Mouse (Mus musculus) lung, embryonic 14.5 days (tissue): Measurements from ENCODE around the gene Slc22a16. TPM values are rescaled to one million over a fixed set of nuclear protein-coding genes. Genes with fewer than 3 reads are reported as not detected.

Experiments used
- ATAC-seq: fragments of 200-750 bp; cut with Nextera tagmentation; 2 replicates; pipeline ENCODE4 v1.8.0; 2017; ENCODE audit warnings: mild to moderate bottlenecking, moderate TSS enrichment, moderate library complexity; ENCODE audit not compliant: insufficient read depth
- DNase-seq: peaks from one replicate; pipeline ENCODE4 v3.0.0-alpha.2; 2015
- H3K27ac ChIP-seq: fragments of 300-500 bp; sonication (generic); 2 replicates; pipeline ENCODE4 v1.5.1; 2014; ENCODE audit warnings: low read depth, mild to moderate bottlenecking, moderate library complexity
- H3K27me3 ChIP-seq: fragments of 300-500 bp; sonication (generic); 2 replicates; pipeline ENCODE4 v1.6.1; 2014; ENCODE audit warnings: low read length, control low read depth; ENCODE audit not compliant: insufficient read depth
- H3K36me3 ChIP-seq: fragments of 300-500 bp; sonication (generic); 2 replicates; pipeline ENCODE4 v1.6.1; 2014; ENCODE audit warnings: control low read depth; ENCODE audit not compliant: insufficient read depth
- H3K4me1 ChIP-seq: fragments of 300-500 bp; sonication (generic); 2 replicates; pipeline ENCODE4 v1.6.1; 2014; ENCODE audit warnings: antibody characterized with exemption, control low read depth; ENCODE audit not compliant: insufficient read depth
- H3K4me2 ChIP-seq: fragments of 300-500 bp; sonication (generic); 2 replicates; pipeline ENCODE4 v1.6.1; 2014; ENCODE audit warnings: mild to moderate bottlenecking
- H3K4me3 ChIP-seq: fragments of 300-500 bp; sonication (generic); 2 replicates; pipeline ENCODE4 v1.5.1; 2014; ENCODE audit warnings: low read depth, low read length
- H3K9ac ChIP-seq: fragments of 300-500 bp; sonication (generic); 2 replicates; pipeline ENCODE4 v1.6.1; 2014
- H3K9me3 ChIP-seq: fragments of 300-500 bp; sonication (generic); 2 replicates; pipeline ENCODE4 v1.6.1; 2016; ENCODE audit warnings: low read depth, low read length, control low read depth
- CTCF ChIP-seq: IDR thresholded peaks from 2 replicates; pipeline ENCODE4 v1.5.1; 2016; ENCODE audit warnings: antibody characterized with exemption, low read depth
- WGBS: fragments of 180-500 bp; shearing (Covaris S2); extraction: QIAGEN DNeasy Blood & Tissue Kit; methylation state at CpG from one replicate; pipeline ENCODE4 v1.1.7; 2014; 5-methylcytosine and 5-hydroxymethylcytosine counted together
- polyA plus RNA-seq: library from polyadenylated mRNA; unstranded; fragments of >200 nt; fragmentation: Nextera tagmentation; extraction: Ambion mirVana; gene quantifications from 2 replicates; pipeline ENCODE4 v1.2.1, GENCODE M21; 2014

Gene Slc22a16
- polyA plus RNA-seq, 1 experiment from 2014 or later, result not detected

DNA sequence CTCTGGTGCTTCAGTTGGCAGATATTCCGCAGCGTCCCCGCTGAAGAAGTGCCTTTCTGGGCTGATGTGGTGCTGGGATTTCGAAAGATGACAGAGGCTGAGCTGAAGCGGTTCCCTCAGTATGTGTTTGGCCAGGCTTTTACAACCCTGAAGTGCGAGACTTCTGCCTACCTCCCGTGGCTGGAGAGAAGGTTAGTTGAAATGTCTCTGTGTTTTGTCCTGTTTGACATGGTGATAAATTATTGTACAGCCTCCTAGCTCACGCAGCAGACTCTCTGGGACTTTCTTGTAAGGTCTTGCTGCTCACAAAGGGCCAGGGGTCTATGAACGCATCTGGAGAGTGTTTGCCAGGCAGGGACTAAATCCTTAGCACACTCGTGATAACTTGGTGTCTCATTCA lies 67.2 kb downstream of the Slc22a16 start:
- no peak overlapping the region for H3K4me3 ChIP-seq
- H3K4me1 ChIP-seq, result 0 out of 2 replicates have a peak, but pooled peaks cover 3% of the 10 kb centered on the region
- no peaks in the 10 kb centered on the region for H3K36me3 ChIP-seq
- H3K4me2 ChIP-seq, result no peak overlapping the region
- ATAC-seq (no peak), DNase-seq (no peak)
- WGBS, result 25% methylated on average over 10 of the region's 10 CpGs
- H3K27me3 ChIP-seq, result no peaks in the 10 kb centered on the region
- no peaks in the 10 kb centered on the region for H3K9me3 ChIP-seq
- H3K27ac ChIP-seq, result no peak overlapping the region
- no peak for TF ChIP-seq CTCF
- H3K9ac ChIP-seq, result no peak overlapping the region

DNA sequence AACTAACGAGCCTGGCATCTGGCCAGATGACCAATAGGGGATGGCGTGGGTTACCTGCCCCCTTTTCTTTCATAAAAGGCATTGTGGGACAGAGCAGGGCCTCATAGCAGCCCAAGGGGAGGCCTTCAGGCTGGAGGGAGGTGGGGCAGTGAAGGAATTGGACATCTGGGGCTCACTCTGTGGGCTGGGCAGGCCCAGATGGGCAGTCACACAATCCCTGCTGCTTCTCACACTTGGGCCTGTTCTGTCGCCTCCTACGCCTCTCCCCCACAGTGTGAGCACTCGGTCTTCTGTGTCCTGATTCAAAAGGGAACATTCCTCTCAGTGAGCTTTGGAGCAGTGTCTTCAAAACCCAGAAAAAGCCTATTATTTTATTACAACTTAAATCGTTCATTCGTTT lies 68.1 kb downstream of the Slc22a16 start:
- peak; percentile 25 for DNase-seq
- Histone ChIP-seq H3K9ac (no peak overlapping the region), H3K27ac (no peak overlapping the region), H3K4me1 (0 out of 2 replicates have a peak, but pooled peaks cover 3% of the 10 kb centered on the region), H3K4me2 (no peak overlapping the region), H3K4me3 (no peak overlapping the region), H3K27me3 (no peaks in the 10 kb centered on the region), H3K9me3 (no peaks in the 10 kb centered on the region), H3K36me3 (no peaks in the 10 kb centered on the region)
- WGBS, result 52% methylated on average over 7 of the region's 7 CpGs
- TF ChIP-seq CTCF, result no peak
- ATAC-seq, result 0 out of 2 replicates have a peak, but pooled peaks have one; percentile 49

DNA sequence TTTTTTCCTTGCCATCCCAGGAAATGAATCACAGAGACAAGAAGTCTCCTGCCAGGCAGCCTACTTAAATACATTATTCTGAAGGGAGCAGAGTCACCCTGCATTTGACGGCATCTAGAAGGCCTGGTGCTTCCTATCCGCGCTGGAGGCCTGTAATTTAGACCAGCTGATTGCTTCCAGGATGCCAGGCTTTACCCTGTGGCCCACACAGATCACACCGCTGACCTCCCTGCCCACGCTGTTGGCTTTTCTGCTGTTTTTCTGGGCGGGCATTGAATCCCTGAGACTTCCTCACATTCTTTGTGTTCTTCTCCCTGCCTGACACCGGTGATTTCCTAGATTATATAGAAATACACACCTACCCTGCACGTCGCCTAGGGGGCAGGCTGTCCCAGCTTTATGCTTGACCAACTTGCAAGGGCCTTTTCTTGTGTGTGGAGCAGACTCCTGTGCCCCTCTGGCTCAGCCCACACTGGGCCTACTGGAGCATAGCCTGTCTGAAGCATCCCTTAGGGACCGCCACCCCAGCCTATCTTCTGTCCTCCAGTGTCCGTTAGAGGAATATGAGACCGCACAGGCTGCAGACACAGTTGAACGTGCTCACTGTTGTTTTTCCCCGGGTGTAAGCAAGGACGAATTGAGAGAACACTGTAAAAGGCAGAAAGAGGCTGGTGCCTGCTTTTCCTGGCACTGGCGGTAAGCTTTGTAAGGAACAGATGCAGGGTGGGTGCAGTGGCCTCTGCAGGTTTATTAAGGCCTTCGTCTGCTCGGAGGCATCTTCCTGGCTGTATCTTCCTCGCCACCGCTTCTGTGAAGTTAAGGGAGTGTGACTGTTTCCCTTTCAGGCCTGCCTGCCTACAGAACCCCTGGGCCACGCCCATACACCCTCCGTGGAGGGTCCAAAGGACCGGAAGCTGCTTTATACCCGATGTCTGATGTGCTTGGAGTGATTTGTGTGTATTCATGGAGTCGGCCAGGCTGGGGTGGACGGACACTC lies 69.0 kb downstream of the Slc22a16 start:
- DNase-seq (no peak), ATAC-seq (no peak)
- no peak overlapping the region for H3K9ac ChIP-seq

DNA sequence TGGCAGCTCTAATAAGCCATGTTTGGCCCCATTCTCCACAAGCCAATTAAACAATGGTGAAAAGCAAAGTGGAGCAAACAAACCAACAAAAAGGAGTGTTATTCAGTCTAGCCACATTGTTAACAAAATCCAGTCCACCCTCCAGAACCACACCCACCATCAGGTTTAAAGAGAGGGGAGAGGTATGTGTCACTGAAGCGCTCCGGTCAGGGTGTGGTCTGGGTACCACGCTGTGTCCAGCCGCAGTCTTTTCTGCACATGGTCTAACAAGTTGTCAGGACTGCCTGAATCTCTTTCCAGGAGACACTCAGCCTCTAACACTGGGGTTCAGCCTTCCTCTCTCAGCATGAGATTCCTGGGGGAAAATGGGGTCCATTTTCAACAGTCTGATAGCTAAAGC lies 70.3 kb downstream of the Slc22a16 start:
- Histone ChIP-seq H3K9ac (no peak overlapping the region), H3K27me3 (no peaks in the 10 kb centered on the region), H3K4me3 (no peak overlapping the region), H3K36me3 (no peaks in the 10 kb centered on the region), H3K9me3 (no peaks in the 10 kb centered on the region), H3K27ac (no peak overlapping the region), H3K4me2 (no peak overlapping the region), H3K4me1 (0 out of 2 replicates have a peak, but pooled peaks cover 3% of the 10 kb centered on the region)
- ATAC-seq (no peak), DNase-seq (no peak)
- no peak for TF ChIP-seq CTCF
- WGBS, result 94% methylated on average over 4 of the region's 4 CpGs

More for the DNA sequence above, 69.0 kb downstream of the Slc22a16 start:
- Histone ChIP-seq H3K9me3 (no peaks in the 10 kb centered on the region), H3K27me3 (no peaks in the 10 kb centered on the region), H3K4me3 (no peak overlapping the region), H3K4me1 (0 out of 2 replicates have a peak, but pooled peaks cover 3% of the 10 kb centered on the region), H3K27ac (no peak overlapping the region), H3K36me3 (no peaks in the 10 kb centered on the region), H3K4me2 (no peak overlapping the region)
- WGBS, result 62% methylated on average over 26 of the region's 26 CpGs
- no peak for TF ChIP-seq CTCF

DNA sequence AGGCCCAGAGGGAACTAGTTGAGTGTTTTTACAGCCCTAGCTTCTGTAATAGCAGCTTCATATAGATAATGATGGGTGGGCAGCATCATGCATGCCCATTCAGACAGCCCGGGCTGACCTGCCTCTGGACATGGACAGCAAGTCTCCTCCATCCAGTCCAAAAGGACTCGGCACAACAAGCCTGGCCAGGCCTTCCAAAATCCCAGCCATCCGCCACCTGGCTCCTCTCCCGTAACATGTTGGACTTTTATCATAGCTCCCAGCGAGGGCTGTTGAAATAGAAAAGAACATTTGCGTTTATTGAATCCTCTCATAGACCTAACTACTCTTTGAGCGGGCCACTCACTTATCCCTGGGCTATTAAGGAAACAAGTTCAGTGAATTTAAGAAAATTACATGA lies 71.8 kb downstream of the Slc22a16 start:
- H3K9ac ChIP-seq, result no peak overlapping the region
- H3K4me3 ChIP-seq, result no peak overlapping the region
- no peak overlapping the region for H3K4me2 ChIP-seq
- no peak overlapping the region for H3K27ac ChIP-seq
- H3K9me3 ChIP-seq, result no peaks in the 10 kb centered on the region
- H3K27me3 ChIP-seq, result no peaks in the 10 kb centered on the region
- TF ChIP-seq CTCF, result no peak
- 0 out of 2 replicates have a peak, but pooled peaks cover 3% of the 10 kb centered on the region for H3K4me1 ChIP-seq
- WGBS, result 85% methylated on average over 7 of the region's 7 CpGs
- no peaks in the 10 kb centered on the region for H3K36me3 ChIP-seq
- DNase-seq, result no peak
- ATAC-seq, result no peak

DNA sequence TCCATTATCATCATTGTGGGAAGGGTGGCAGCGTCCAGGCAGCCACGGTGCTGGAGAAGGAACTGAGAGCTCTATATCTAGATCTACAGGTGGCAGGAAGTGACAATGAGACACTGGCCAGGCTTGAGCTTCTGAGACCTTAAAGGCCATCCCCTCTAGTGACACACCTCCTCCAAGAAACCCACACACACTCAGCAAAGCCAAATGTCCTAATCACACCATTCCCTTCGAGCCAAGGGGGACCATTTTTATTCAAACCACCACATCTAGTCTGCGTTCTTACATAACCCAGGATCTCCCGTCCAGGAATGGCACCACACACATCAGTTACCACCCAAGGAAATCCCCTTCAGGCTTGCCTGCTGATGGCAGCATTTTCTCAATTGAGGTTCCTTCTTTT lies 73.0 kb downstream of the Slc22a16 start:
- H3K4me3 ChIP-seq, result no peak overlapping the region
- no peak overlapping the region for H3K27ac ChIP-seq
- 0 out of 2 replicates have a peak, but pooled peaks cover 2% of the 10 kb centered on the region for H3K4me1 ChIP-seq
- H3K9ac ChIP-seq, result no peak overlapping the region
- no peaks in the 10 kb centered on the region for H3K9me3 ChIP-seq
- no peak overlapping the region for H3K4me2 ChIP-seq
- H3K36me3 ChIP-seq, result no peaks in the 10 kb centered on the region
- H3K27me3 ChIP-seq, result no peaks in the 10 kb centered on the region
- WGBS, result 73% methylated on average over 5 of the region's 5 CpGs
- no peak for ATAC-seq
- no peak for DNase-seq
- TF ChIP-seq CTCF, result no peak

- Histone ChIP-seq H3K27ac (no peak overlapping the region), H3K9me3 (no peaks in the 10 kb centered on the region), H3K36me3 (no peaks in the 10 kb centered on the region), H3K9ac (no peak overlapping the region), H3K27me3 (no peaks in the 10 kb centered on the region), H3K4me1 (no peaks in the 10 kb centered on the region), H3K4me3 (no peak overlapping the region), H3K4me2 (0 out of 2 replicates have a peak overlapping the region, but pooled peaks have one; percentile 4)
- peak; percentile 83 for ATAC-seq
- 0 out of 2 replicates have a peak, but pooled peaks have one; percentile 3 for TF ChIP-seq CTCF
- peak; percentile 77 for DNase-seq
- WGBS, result 27% methylated on average over 9 of the region's 9 CpGs
Measured at GRCm38 (mm10) chr10:40644456-40644855, 74.3 kb downstream of the Slc22a16 start.
